Mouse (Mus musculus) olfactory bulb, adult 2 months (tissue): ENCODE results near the gene Mrpl20. TPM values are rescaled to one million over a fixed set of nuclear protein-coding genes. Genes with fewer than 3 reads are reported as not detected.
"Not testable (repeated sequence)": the region's sequence is repeated elsewhere in the genome, so short reads cannot be mapped to it uniquely, and the experiment has no call there.

Source experiments
- H3K27ac ChIP-seq: fragments of 200-500 bp; 2 replicates; pipeline ENCODE4 v1.5.1; 2012; ENCODE audit warnings: low read depth, low read length; ENCODE audit not compliant: insufficient read depth
- H3K4me1 ChIP-seq: fragments of 200-500 bp; 2 replicates; pipeline ENCODE4 v1.6.1; 2012; ENCODE audit warnings: low read length; ENCODE audit not compliant: control insufficient read depth, insufficient read depth
- H3K4me3 ChIP-seq: fragments of 200-500 bp; 2 replicates; pipeline ENCODE4 v1.5.1; 2012; ENCODE audit warnings: mild to moderate bottlenecking, low read depth, low read length, moderate library complexity; ENCODE audit not compliant: insufficient read depth
- CTCF ChIP-seq: fragments of 200-500 bp; IDR thresholded peaks from 2 replicates; pipeline ENCODE4 v1.5.1; 2012; ENCODE audit warnings: low read depth, mild to moderate bottlenecking, low read length, moderate library complexity; ENCODE audit not compliant: insufficient read depth
- POLR2A ChIP-seq: fragments of 200-500 bp; IDR thresholded peaks from 2 replicates; pipeline ENCODE4 v1.6.1; 2012; ENCODE audit warnings: mild to moderate bottlenecking, low read depth, low read length, moderate library complexity; ENCODE audit not compliant: insufficient read depth
- WGBS: fragments of 180-500 bp; shearing (Covaris S2); methylation state at CpG from one replicate; pipeline ENCODE4 v1.1.7; 2018; 5-methylcytosine and 5-hydroxymethylcytosine counted together
- polyA plus RNA-seq: library from polyadenylated mRNA; stranded (reverse); fragments of >200 nt; gene quantifications from 2 replicates; pipeline ENCODE4 v1.2.4, GENCODE M21; 2012; ENCODE audit warnings: low replicate concordance; ENCODE audit not compliant: missing spikeins, insufficient read depth, insufficient read length

Gene Mrpl20
- polyA plus RNA-seq, 1 experiment = not detected

DNA sequence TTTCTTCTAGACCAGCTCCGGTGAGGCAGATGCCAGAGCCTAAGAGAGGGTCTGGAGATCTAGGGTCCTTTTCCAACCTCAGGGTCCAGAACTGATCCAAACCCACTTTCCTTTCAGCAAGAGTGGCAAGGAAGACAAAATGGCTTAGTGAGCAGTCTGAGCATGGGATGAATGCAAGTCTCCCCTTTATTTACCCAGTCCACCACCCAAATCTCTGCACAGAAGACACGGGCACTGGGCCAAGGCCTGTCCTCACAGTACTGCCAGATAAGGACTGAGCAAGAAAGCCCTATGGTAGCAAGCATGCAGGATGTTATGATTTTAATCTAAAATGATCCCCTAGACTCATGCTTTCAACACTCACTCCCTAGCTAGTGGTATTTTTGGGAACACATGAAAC is 24.9 kb upstream of the Mrpl20 start:
- Histone ChIP-seq H3K27ac (peak overlapping the region; percentile 16), H3K4me1 (peaks cover 33% of the 10 kb centered on the region), H3K4me3 (no peak overlapping the region)
- TF ChIP-seq CTCF (no peak), POLR2A (no peak)
- WGBS = 73% methylated on average over 2 of the region's 2 CpGs

GRCm38 (mm10) chr4:155779498-155779897 is 23.2 kb upstream of the Mrpl20 start:
- no peak overlapping the region for H3K27ac ChIP-seq
- H3K4me1 ChIP-seq = peaks cover 30% of the 10 kb centered on the region
- no peak for TF ChIP-seq CTCF
- TF ChIP-seq POLR2A = no peak
- 78% methylated on average over 4 of the region's 4 CpGs for WGBS
- no peak overlapping the region for H3K4me3 ChIP-seq

GRCm38 (mm10) chr4:155780895-155781294 is 21.8 kb upstream of the Mrpl20 start:
- Histone ChIP-seq H3K27ac (no peak overlapping the region), H3K4me1 (peaks cover 21% of the 10 kb centered on the region), H3K4me3 (no peak overlapping the region)
- 31% methylated on average over 6 of the region's 6 CpGs for WGBS
- no peak for TF ChIP-seq CTCF
- no peak for TF ChIP-seq POLR2A

- Histone ChIP-seq H3K4me1 (peaks cover 9% of the 10 kb centered on the region), H3K27ac (peak overlapping the region; percentile 96), H3K4me3 (peak overlapping the region; percentile 89)
- WGBS = 14% methylated on average over 16 of the region's 16 CpGs
- TF ChIP-seq CTCF (no peak), POLR2A (no peak)
Observed at GRCm38 (mm10) chr4:155783486-155784080, 19.1 kb upstream of the Mrpl20 start.

DNA sequence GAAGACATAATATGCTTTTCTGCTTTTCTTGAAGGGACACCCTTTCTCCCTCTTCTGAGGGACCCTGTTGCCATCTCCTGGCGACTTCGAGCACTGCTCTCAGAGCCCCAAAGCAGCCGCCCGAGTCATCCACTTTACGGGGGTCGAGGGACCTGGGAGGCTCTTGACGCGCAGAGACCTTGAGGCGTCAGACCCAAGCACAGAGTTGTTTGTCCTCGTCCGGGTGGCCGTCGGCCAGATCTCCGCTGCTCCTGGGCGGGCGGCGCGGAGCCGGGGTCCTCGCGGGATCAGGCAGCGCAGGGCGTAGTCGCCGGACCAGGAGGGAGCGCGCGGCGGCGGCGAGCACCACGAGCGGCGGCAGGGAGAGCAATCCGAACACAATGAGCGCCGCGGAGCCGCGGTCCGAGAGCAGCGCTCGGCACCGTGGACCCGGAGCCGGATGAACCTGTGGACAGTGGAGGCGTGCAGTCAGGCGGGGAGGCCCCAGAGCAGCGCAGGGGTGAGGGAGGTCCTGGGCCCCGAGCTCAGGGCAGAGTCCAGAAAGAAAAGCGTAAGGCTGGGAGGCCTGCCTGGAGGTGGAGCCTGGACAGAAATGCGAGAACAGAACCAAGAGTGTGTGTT is 18.5 kb upstream of the Mrpl20 start:
- WGBS = under 1% methylated on average over 52 of the region's 52 CpGs
- Histone ChIP-seq H3K27ac (peak overlapping the region; percentile 96), H3K4me1 (peaks cover 9% of the 10 kb centered on the region), H3K4me3 (peak overlapping the region; percentile 89)
- TF ChIP-seq CTCF = peak; percentile 76
- TF ChIP-seq POLR2A = peak; percentile 53; the same call in 1 of the 2 replicates

DNA sequence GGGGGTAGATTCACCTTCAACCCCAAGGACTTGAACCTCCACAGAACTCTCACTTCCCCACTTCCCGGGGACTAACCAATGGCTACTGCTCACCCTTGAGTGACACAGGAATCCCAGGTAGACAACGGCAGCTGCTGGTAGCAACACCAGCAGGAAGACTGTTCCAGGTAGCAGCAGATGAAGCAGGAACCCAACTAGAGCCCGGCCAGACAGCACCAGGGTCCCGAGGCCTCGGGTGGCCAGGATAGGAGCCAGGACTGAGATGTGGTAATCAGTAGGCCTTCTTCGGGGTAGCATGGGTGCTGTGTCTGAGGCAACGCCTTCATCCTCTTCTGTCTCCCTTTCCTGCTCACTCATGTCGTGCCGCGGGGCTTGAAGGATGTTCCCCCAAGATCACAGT is 17.4 kb upstream of the Mrpl20 start:
- Histone ChIP-seq H3K4me1 (peaks cover 9% of the 10 kb centered on the region), H3K4me3 (0 out of 2 replicates have a peak overlapping the region, but pooled peaks have one; percentile 9), H3K27ac (peak overlapping the region; percentile 55)
- WGBS = 90% methylated on average over 10 of the region's 10 CpGs
- TF ChIP-seq CTCF = no peak
- no peak for TF ChIP-seq POLR2A

DNA sequence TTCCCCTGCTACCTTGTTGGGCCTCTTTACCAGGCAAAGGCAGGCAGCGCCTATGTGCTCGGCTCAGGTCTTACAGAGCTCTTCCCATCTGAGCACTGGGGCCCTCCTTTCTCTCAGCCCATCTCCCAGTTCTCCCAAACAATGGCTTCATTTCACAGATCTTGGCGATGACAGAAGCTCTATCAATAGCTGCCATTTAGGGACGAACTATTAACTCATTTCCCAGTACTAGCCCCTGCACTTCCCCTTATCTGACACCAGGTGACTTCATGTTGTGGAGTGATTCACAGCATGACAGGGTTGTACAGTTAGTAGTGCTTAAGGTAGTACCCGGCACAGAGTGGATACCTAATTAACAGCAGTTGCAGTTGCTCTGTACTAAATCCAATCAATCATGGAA is 16.9 kb upstream of the Mrpl20 start, which contains the start of gene Tmem88b:
Gene Tmem88b (minus strand): TSS at position 56 of the 400 bp plus-strand sequence.
- peak within 1 kb of the TSS; percentile 89; the same call in 1 of the 2 replicates for H3K4me3 ChIP-seq
- peak within 1 kb of the TSS; percentile 55 for H3K27ac ChIP-seq
- H3K4me1 ChIP-seq = peaks cover 7% of the 10 kb centered on the region
- TF ChIP-seq POLR2A (no peak), CTCF (no peak)
- 67% methylated on average over 5 of the region's 5 CpGs for WGBS

DNA sequence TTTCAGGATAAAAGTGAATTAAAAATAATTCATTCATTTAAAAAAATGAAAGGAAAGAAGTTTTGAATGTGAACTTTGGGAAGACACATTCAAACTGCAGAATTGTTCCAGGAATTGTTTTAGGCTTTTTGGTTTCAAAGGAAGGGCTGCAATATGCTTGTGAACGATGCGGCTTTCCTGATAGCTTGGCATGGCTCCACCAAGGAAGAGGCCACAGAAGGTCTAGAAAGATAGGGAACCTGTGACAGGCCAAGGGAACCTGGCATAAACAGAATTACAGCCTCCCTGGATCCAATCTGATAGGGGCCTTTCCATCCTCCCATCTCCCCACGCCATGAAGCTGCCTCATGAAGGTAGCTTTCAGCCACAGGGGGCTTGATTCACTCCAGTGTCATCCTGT is 14.4 kb upstream of the Mrpl20 start:
- WGBS = 71% methylated on average over 3 of the region's 3 CpGs
- Histone ChIP-seq H3K4me1 (0 out of 2 replicates have a peak, but pooled peaks cover 4% of the 10 kb centered on the region), H3K27ac (no peak overlapping the region), H3K4me3 (no peak overlapping the region)
- TF ChIP-seq POLR2A (no peak), CTCF (no peak)

DNA sequence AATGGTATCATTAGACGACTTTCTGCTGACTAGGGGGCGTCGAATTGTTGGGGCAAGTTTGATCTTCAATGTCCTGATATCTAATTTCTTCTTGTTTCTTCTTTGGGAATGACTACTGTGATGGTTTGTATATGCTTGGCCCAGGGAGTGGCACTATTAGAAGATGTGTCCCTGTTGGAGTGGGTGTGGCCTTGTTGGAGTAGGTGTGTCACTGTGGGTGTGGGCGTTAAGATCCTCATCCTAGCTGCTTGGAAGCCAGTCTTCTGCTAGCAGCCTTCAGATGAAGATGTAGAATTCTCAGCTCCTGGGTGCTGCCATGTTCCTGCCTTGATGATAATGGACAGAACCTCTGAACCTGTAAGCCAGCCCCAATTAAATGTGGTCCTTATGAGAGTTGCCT is 13.8 kb upstream of the Mrpl20 start:
- not testable (repeated sequence) for H3K27ac ChIP-seq, H3K4me3 ChIP-seq, H3K4me1 ChIP-seq
- 83% methylated on average over 4 of the region's 4 CpGs for WGBS

GRCm38 (mm10) chr4:155790021-155790489 is 12.6 kb upstream of the Mrpl20 start, which contains the start of gene Ankrd65:
Gene Ankrd65, plus strand, starts transcription at chr4:155790439.
- no peak within 1 kb of the TSS for H3K27ac ChIP-seq
- 73% methylated on average over 3 of the region's 3 CpGs for WGBS
- 0 out of 2 replicates have a peak, but pooled peaks cover 4% of the 10 kb centered on the region for H3K4me1 ChIP-seq
- no peak within 1 kb of the TSS for H3K4me3 ChIP-seq
- TF ChIP-seq CTCF = no peak
- TF ChIP-seq POLR2A = no peak
